Mouse (Mus musculus) neural tube, embryonic 14.5 days (tissue): Measurements from ENCODE around the gene Krtcap2. TPM values are rescaled to one million over a fixed set of nuclear protein-coding genes. Genes with fewer than 3 reads are reported as not detected.

Experiments
- ATAC-seq: fragments of 200-750 bp; cut with Nextera tagmentation; 2 replicates; pipeline ENCODE4 v1.8.0; 2017; ENCODE audit warnings: low read depth, mild to moderate bottlenecking, moderate TSS enrichment, moderate library complexity
- H3K27ac ChIP-seq: fragments of 300-500 bp; sonication (generic); 2 replicates; pipeline ENCODE4 v1.5.1; 2014; ENCODE audit warnings: low read depth, mild to moderate bottlenecking, control low read depth, low read length, moderate library complexity, mixed read lengths
- H3K27me3 ChIP-seq: fragments of 300-500 bp; sonication (generic); 2 replicates; pipeline ENCODE4 v1.6.1; 2014; ENCODE audit warnings: low read length; ENCODE audit not compliant: control insufficient read depth, insufficient read depth
- H3K36me3 ChIP-seq: fragments of 300-500 bp; sonication (generic); 2 replicates; pipeline ENCODE4 v1.6.1; 2014; ENCODE audit warnings: low read length, mixed read lengths; ENCODE audit not compliant: control insufficient read depth, insufficient read depth
- H3K4me1 ChIP-seq: fragments of 300-500 bp; sonication (generic); 2 replicates; pipeline ENCODE4 v1.6.1; 2014; ENCODE audit warnings: low read length; ENCODE audit not compliant: control insufficient read depth, insufficient read depth
- H3K4me2 ChIP-seq: fragments of 300-500 bp; sonication (generic); 2 replicates; pipeline ENCODE4 v1.6.1; 2014; ENCODE audit warnings: mild to moderate bottlenecking, low read depth, low read length, control low read depth
- H3K4me3 ChIP-seq: fragments of 300-500 bp; sonication (generic); 2 replicates; pipeline ENCODE4 v1.5.1; 2014; ENCODE audit warnings: low read depth, low read length, control low read depth, mixed read lengths
- H3K9ac ChIP-seq: fragments of 300-500 bp; sonication (generic); replicated peaks from 2 replicates; pipeline ENCODE4 v1.6.1; 2014; ENCODE audit warnings: low read depth, mild to moderate bottlenecking, control low read depth, low read length, mixed read lengths
- H3K9me3 ChIP-seq: fragments of 300-500 bp; sonication (generic); 2 replicates; pipeline ENCODE4 v1.6.1; 2016; ENCODE audit warnings: low read length; ENCODE audit not compliant: control insufficient read depth
- WGBS: fragments of 180-500 bp; shearing (Covaris S2); extraction: QIAGEN DNeasy Blood & Tissue Kit; methylation state at CpG from one replicate; pipeline ENCODE4 v1.1.7; 2014; 5-methylcytosine and 5-hydroxymethylcytosine counted together
- polyA plus RNA-seq: library from polyadenylated mRNA; unstranded; fragments of >200 nt; fragmentation: Nextera tagmentation; extraction: Ambion mirVana; gene quantifications from 2 replicates; pipeline ENCODE4 v1.2.1, GENCODE M21; 2014

Gene Krtcap2
- polyA plus RNA-seq, 1 experiment from 2014 or later, result 206 TPM

DNA sequence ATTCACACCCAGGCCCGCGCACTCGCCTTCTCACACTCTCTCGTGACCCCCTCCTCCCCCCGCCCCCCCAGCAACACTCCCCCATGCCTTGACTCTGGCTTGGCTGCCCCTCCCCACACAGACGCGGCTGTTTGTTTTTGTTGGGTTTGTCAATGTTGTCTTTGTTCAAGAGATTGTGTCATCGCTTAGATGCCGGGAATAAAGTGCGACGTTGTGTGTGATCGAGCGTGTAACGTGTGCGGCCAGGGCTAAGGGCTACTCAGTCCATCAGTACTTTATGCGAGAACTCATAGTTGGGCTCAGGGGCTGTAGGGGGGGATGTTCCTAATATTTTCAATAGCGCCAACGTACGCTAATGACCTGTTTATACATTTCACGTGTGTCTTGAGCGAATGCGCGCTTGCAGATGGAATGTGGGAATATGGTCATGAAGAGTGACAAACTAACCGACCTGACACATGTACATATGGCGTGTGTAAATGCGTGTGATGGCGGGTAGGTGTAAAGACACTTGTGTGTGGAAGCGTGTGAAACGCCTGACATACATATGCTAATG, 34.4 kb downstream of the Krtcap2 start:
- 0 out of 2 replicates have a peak, but pooled peaks cover 3% of the 10 kb centered on the region for H3K27me3 ChIP-seq
- H3K27ac ChIP-seq, result peak overlapping the region; percentile 46; the same call in 1 of the 2 replicates
- peaks cover 25% of the 10 kb centered on the region for H3K4me1 ChIP-seq

DNA sequence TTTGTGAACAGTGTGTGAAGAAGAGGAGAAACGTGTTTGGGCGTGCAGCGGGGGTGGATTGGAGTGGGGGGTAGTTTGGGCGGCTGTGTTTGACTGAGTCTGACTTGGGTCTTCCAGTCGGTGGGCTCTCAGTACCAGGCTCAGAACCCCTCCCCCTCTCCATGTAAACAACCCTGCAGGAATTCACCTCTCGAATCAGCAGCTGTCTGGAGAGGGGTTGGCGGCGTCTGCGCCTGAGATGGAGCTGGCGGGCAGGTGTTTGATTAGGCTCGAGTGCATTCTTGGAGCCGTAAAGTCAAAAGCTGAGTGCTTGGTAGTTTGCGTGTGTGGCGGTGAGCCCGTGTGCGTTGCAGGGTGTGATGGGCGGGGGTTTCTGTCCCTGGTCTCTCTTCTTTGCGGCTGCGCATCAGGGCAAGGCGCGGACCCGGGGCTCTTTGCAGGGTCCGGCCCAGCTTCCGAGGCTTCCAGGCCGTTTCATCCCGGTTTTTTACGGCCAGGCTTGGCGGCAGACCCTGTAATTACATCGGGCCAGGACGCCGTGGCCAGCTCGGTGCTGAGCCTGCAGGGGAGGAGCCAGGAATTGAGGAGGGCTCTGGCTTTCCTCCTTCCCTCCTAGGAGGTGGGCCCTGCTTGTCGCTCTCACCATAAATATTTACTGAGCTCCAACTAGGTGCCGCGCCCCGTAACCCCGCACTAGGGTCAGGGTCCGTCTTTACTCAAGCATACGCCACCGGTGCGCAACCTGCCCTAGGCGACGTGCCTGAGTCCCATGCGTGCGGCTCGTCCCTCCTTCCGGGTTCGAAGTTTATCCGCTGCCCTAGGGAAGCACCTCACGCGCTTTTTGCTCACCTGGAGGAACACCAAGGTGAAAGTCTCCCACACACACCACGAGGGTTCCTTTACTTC, 35.1 kb downstream of the Krtcap2 start, which contains the start of gene Efna1:
Gene Efna1 (minus strand): TSS at position 537 of the 906 bp plus-strand sequence.
- H3K9ac ChIP-seq, result peak within 1 kb of the TSS; percentile 50
- H3K4me1 ChIP-seq, result peaks cover 25% of the 10 kb centered on the region
- peak within 1 kb of the TSS; percentile 96 for H3K4me2 ChIP-seq
- peak within 1 kb of the TSS; percentile 46; the same call in 1 of the 2 replicates for H3K27ac ChIP-seq
- peak within 1 kb of the TSS; percentile 43 for H3K4me3 ChIP-seq
- no peaks in the 10 kb centered on the region for H3K9me3 ChIP-seq
- under 1% methylated on average over 50 of the region's 52 CpGs for WGBS
- ATAC-seq, result peak; percentile 32
- H3K36me3 ChIP-seq, result no peaks in the 10 kb centered on the region
- H3K27me3 ChIP-seq, result 0 out of 2 replicates have a peak, but pooled peaks cover 3% of the 10 kb centered on the region

More for the DNA sequence above, 34.4 kb downstream of the Krtcap2 start:
- peak overlapping the region; percentile 96 for H3K4me2 ChIP-seq
- H3K9me3 ChIP-seq, result no peaks in the 10 kb centered on the region
- H3K9ac ChIP-seq, result peak overlapping the region; percentile 50
- ATAC-seq, result peak; percentile 22; the same call in 1 of the 2 replicates
- H3K36me3 ChIP-seq, result no peaks in the 10 kb centered on the region
- WGBS, result under 1% methylated on average over 29 of the region's 29 CpGs
- peak overlapping the region; percentile 43 for H3K4me3 ChIP-seq

DNA sequence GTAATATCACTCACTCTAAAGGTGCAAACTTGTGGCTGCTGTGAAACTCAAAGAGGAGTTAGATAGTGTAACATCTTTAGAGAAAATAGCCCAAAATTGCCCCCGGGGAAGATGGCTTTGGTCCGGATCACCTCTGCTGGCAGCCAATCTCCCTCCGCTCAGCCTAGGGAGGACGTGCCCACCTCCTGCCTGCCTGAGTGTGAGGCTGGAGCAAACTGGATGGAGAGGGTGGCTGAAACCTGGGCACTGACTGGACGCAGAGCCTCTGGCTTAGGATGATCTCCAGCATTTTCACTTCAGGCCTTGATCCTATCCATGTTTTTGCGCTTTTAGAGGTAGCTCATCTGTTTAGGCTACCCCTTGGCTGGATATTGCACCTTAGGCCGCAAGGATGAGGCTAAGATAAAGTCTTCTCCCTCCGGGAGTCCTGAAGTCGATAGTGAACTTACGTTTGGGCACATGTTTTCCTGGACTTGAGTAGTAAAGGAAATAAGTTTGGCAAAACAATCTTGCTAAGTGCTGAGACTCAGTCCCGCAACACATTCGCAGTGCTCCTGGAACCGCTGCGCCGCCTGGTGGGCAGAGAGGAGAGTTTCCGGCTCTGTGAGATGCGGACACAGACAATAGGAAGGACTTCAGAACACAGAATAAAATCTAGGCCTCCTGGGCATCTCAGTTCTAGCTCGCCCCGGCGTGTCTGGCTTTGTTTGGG, 36.0 kb downstream of the Krtcap2 start:
- Histone ChIP-seq H3K27me3 (0 out of 2 replicates have a peak, but pooled peaks cover 3% of the 10 kb centered on the region), H3K4me3 (peak overlapping the region; percentile 43), H3K9me3 (no peaks in the 10 kb centered on the region), H3K9ac (no peak overlapping the region), H3K4me2 (peak overlapping the region; percentile 96), H3K27ac (no peak overlapping the region), H3K36me3 (no peaks in the 10 kb centered on the region), H3K4me1 (peaks cover 25% of the 10 kb centered on the region)
- ATAC-seq, result no peak
- WGBS, result 15% methylated on average over 20 of the region's 20 CpGs

DNA sequence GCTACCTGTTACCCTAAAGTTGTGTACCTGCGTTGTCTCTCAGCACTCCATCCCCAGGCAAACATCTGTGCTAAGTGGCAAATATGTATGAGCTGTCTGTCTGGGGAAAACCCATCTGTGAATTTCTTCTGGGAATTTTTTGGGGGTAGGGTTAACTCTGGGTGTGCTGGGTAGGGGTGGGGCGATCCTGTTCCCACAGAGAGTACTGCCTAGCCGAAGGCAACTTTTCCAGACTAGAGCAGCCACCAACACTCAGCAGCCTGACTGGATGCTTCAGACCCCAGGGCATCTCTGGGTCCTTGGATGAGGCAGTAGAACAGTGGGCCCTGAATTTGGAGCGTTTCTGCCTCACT, 36.5 kb downstream of the Krtcap2 start:
- 27% methylated on average over 4 of the region's 4 CpGs for WGBS
- no peak for ATAC-seq
- H3K4me3 ChIP-seq, result no peak overlapping the region

DNA sequence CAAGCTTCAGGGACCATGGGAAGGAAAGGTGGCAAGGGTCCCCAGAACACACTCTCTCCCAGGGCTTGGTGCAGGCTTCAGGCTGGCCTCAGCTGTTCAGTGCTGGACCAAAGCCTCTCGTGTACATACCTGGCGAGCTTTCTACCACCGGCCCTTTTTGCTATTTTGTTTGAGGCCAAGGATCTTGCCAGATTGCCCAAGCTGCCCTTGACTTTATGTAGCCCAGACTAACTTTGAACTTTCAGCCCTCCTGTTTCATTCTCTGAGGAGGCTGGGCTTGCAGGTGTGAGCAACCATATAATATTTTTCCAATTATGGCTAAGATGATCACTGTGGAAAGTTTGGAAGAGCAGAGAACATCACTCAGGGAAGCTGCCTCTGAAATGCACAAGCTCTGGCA, 38.5 kb downstream of the Krtcap2 start:
- Histone ChIP-seq H3K4me2 (no peak overlapping the region), H3K36me3 (no peaks in the 10 kb centered on the region), H3K27me3 (no peaks in the 10 kb centered on the region), H3K4me3 (no peak overlapping the region), H3K27ac (no peak overlapping the region), H3K9me3 (no peaks in the 10 kb centered on the region), H3K4me1 (peaks cover 21% of the 10 kb centered on the region), H3K9ac (no peak overlapping the region)
- no peak for ATAC-seq
- 85% methylated on average over 3 of the region's 3 CpGs for WGBS

More for the DNA sequence above, 36.5 kb downstream of the Krtcap2 start:
- H3K27ac ChIP-seq, result no peak overlapping the region
- no peaks in the 10 kb centered on the region for H3K36me3 ChIP-seq
- H3K9me3 ChIP-seq, result no peaks in the 10 kb centered on the region
- peaks cover 25% of the 10 kb centered on the region for H3K4me1 ChIP-seq
- H3K4me2 ChIP-seq, result peak overlapping the region; percentile 96; the same call in 1 of the 2 replicates
- 0 out of 2 replicates have a peak, but pooled peaks cover 3% of the 10 kb centered on the region for H3K27me3 ChIP-seq
- H3K9ac ChIP-seq, result no peak overlapping the region

DNA sequence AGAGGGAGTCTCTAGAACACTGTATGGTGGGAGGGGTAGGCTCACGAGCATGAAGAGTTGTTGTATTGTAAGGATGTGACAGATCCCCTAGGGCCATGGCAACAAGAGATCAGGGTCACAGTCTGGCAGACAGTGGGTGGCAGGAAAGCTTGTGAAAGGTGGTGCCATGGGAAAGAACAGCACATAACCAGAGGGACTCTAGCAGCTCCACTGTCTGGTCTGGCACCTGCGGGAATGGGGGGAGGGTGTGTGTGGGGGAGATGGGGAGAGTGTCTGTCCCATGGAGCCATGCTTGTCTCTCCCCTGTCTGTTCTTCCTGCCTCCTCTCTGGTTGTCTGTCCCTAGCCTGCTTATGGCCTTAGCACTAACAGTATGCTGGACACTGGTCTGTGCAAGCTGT, 39.8 kb downstream of the Krtcap2 start:
- Histone ChIP-seq H3K27me3 (no peaks in the 10 kb centered on the region), H3K27ac (no peak overlapping the region), H3K36me3 (no peaks in the 10 kb centered on the region), H3K4me2 (no peak overlapping the region), H3K4me1 (peaks cover 8% of the 10 kb centered on the region), H3K9me3 (no peaks in the 10 kb centered on the region), H3K4me3 (no peak overlapping the region), H3K9ac (no peak overlapping the region)
- WGBS, result 50% methylated on average over 2 of the region's 2 CpGs
- ATAC-seq, result no peak

DNA sequence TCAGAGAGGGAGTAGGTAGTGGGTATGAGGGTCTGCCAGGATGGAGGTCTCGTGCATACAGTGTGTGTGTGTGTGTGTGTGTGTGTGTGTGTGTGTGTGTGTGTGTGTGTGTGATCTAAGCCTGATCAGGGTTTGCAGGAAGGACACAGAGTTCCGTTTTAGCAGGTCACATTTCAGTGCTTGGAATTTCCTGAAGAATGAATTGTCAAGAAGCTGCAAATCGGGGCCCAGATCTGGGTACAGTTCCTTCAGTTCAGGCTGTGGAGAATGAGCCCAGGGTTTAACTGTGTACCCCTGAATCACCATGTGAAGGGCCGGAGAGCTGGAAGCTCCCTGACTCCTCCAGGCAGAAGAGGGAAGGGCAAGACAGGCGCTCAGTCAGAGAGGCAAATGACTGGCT, 41.5 kb downstream of the Krtcap2 start:
- Histone ChIP-seq H3K9ac (no peak overlapping the region), H3K36me3 (no peaks in the 10 kb centered on the region), H3K27ac (no peak overlapping the region), H3K27me3 (no peaks in the 10 kb centered on the region), H3K4me2 (no peak overlapping the region), H3K4me1 (no peaks in the 10 kb centered on the region), H3K4me3 (no peak overlapping the region), H3K9me3 (no peaks in the 10 kb centered on the region)
- ATAC-seq, result no peak
- 62% methylated on average over 5 of the region's 5 CpGs for WGBS

DNA sequence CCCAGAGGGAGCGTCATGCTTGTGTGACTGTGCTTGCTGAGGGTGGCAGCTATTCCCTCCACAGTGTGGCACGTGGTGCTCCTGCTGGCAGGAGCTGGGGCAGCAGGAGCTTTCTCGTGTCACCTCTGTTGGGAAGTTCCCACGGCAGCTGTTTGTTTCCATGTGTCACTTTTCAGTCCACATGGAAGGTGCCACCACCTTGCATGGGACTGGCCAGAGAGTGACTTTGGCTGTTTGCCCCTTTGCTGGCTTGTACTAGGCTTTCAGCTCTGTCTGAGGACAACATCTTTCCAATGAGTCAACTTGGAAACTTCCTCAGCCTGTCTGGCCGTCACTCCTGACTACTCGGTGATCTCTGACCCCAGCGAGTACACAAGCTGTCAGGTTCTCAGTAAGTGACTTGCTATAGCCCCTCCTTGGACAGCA, 42.8 kb downstream of the Krtcap2 start:
- WGBS, result 68% methylated on average over 7 of the region's 7 CpGs
- Histone ChIP-seq H3K27me3 (no peaks in the 10 kb centered on the region), H3K27ac (no peak overlapping the region)

More for the DNA sequence above, 42.8 kb downstream of the Krtcap2 start:
- ATAC-seq, result no peak
- Histone ChIP-seq H3K4me2 (no peak overlapping the region), H3K9me3 (no peaks in the 10 kb centered on the region), H3K36me3 (no peaks in the 10 kb centered on the region), H3K4me1 (no peaks in the 10 kb centered on the region), H3K9ac (no peak overlapping the region), H3K4me3 (no peak overlapping the region)
